Mouse (Mus musculus): Measurements from ENCODE around the gene Rpl23a. TPM values are rescaled to one million over a fixed set of nuclear protein-coding genes. Genes with fewer than 3 reads are reported as not detected.

The Rpl23a gene
- polyA plus RNA-seq, 1 experiment from 2014 or later = 774 TPM

DNA sequence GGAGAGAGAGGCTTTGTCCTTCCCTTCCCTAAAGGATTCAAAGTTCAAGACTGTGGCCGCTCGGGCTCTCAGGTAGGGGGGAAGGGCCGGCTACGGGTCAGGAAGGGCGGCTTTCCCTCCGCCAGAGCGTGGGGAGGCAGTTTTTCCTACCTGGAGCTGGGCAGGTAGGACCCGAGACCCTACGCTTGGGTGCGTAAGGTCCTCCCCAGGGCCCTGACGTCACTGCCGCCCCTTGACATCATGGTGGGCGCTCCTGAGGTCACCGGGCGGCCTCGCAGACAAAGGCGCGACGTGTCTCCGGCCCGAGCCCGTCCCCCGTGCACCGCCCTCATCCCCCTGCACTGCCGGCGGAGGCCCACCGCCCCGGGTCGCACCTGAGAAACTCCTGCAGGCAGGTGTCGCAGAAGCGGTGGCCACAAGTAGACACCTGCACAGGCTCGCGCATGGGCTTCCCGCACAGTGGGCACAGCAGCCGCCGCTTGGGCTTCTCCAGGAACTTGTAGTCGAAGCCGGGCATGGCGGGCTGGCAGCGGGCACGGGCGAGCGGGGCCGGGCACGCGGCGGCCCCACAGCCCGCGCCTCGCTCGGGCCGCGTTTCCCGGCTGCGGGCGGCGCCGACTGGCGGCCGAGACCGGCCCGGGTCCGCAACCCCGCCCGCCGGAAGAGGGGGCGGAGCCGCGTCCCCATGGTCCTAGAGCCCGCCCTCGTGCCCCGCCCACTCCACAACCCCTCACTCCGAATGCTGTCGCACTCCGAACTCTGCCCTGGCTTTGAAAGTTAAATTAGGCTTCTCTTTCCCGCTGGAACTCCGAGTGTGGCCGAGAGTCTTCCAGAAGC lies 18.2 kb downstream of the Rpl23a start, which contains the start of gene Traf4:
Traf4 (minus strand) TSS at position 666 of the 837 bp plus-strand sequence.
- Histone ChIP-seq H3K36me3 (peaks cover 19% of the 10 kb centered on the region), H3K4me2 (peak within 1 kb of the TSS; percentile 80), H3K4me3 (replicated peaks) (peak within 1 kb of the TSS; percentile 99), H3K4me1 (peaks cover 48% of the 10 kb centered on the region), H3K9me3 (replicated peaks) (no peaks in the 10 kb centered on the region), H3K9ac (replicated peaks) (peak within 1 kb of the TSS; percentile 100), H3K27ac (replicated peaks) (peak within 1 kb of the TSS; percentile 98), H3K27me3 (replicated peaks) (no peaks in the 10 kb centered on the region)
- WGBS = under 1% methylated on average over 56 of the region's 78 CpGs
- ATAC-seq (ENCODE audit: low FRiP score) = peak; percentile 87

GRCm38 (mm10) chr11:78164604-78164923 lies 18.8 kb downstream of the Rpl23a start:
- H3K27ac ChIP-seq (replicated peaks) = peak overlapping the region; percentile 98
- peak; percentile 7; the same call in 1 of the 2 replicates for ATAC-seq (ENCODE audit: low FRiP score)
- WGBS = under 1% methylated on average over 14 of the region's 14 CpGs

GRCm38 (mm10) chr11:78163681-78164603 lies 19.4 kb downstream of the Rpl23a start:
- ATAC-seq (ENCODE audit: low FRiP score) = peak; percentile 40
- peaks cover 60% of the 10 kb centered on the region for H3K4me1 ChIP-seq
- whole genome bisulfite sequencing = under 1% methylated on average over 22 of the region's 22 CpGs
- H3K4me2 ChIP-seq = peak overlapping the region; percentile 80
- no peaks in the 10 kb centered on the region for H3K27me3 ChIP-seq (replicated peaks)
- H3K9ac ChIP-seq (replicated peaks) = peak overlapping the region; percentile 100
- peaks cover 31% of the 10 kb centered on the region for H3K36me3 ChIP-seq
- H3K4me3 ChIP-seq (replicated peaks) = peak overlapping the region; percentile 99
- H3K27ac ChIP-seq (replicated peaks) = peak overlapping the region; percentile 98
- H3K9me3 ChIP-seq (replicated peaks) = no peaks in the 10 kb centered on the region

More at GRCm38 (mm10) chr11:78164604-78164923, 18.8 kb downstream of the Rpl23a start:
- H3K4me2 ChIP-seq = peak overlapping the region; percentile 80
- peak overlapping the region; percentile 99 for H3K4me3 ChIP-seq (replicated peaks)
- H3K9ac ChIP-seq (replicated peaks) = peak overlapping the region; percentile 100
- no peaks in the 10 kb centered on the region for H3K9me3 ChIP-seq (replicated peaks)
- peaks cover 54% of the 10 kb centered on the region for H3K4me1 ChIP-seq
- no peaks in the 10 kb centered on the region for H3K27me3 ChIP-seq (replicated peaks)
- peaks cover 24% of the 10 kb centered on the region for H3K36me3 ChIP-seq

- 74% methylated on average over 2 of the region's 2 CpGs for WGBS
- Histone ChIP-seq H3K9me3 (replicated peaks) (no peaks in the 10 kb centered on the region), H3K36me3 (peaks cover 40% of the 10 kb centered on the region), H3K4me3 (replicated peaks) (peak overlapping the region; percentile 99), H3K27me3 (replicated peaks) (no peaks in the 10 kb centered on the region), H3K4me1 (peaks cover 67% of the 10 kb centered on the region), H3K4me2 (peak overlapping the region; percentile 80), H3K27ac (replicated peaks) (peak overlapping the region; percentile 98), H3K9ac (replicated peaks) (peak overlapping the region; percentile 100)
- ATAC-seq (ENCODE audit: low FRiP score) = no peak
These were observed 20.3 kb downstream of the Rpl23a start for GRCm38 (mm10) chr11:78163045-78163444.

DNA sequence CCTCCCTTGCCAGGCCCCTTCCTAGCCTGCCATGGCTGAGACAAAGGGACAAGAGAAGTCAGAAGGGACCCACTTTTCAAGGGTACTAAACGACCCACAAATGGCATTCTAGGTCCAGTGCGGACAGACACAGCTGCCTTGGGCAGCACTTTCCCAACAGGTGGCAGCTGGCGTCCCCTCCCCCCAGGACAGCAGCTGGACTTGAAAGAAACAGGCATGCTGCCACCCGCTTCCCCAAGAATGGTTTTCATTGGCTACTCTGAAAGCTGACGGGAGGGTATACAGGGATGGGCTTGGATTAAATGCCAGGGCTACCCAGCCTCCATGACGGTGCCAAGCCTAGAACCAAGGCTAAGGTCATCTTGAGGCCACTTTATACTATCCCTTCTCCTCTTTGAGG lies 20.9 kb downstream of the Rpl23a start:
- Histone ChIP-seq H3K4me3 (replicated peaks) (peak overlapping the region; percentile 99), H3K27ac (replicated peaks) (peak overlapping the region; percentile 98), H3K9me3 (replicated peaks) (no peaks in the 10 kb centered on the region), H3K9ac (replicated peaks) (peak overlapping the region; percentile 100), H3K36me3 (peaks cover 44% of the 10 kb centered on the region), H3K4me1 (peaks cover 73% of the 10 kb centered on the region), H3K27me3 (replicated peaks) (no peaks in the 10 kb centered on the region), H3K4me2 (peak overlapping the region; percentile 80)
- no peak for ATAC-seq (ENCODE audit: low FRiP score)
- 20% methylated on average over 6 of the region's 6 CpGs for WGBS

DNA sequence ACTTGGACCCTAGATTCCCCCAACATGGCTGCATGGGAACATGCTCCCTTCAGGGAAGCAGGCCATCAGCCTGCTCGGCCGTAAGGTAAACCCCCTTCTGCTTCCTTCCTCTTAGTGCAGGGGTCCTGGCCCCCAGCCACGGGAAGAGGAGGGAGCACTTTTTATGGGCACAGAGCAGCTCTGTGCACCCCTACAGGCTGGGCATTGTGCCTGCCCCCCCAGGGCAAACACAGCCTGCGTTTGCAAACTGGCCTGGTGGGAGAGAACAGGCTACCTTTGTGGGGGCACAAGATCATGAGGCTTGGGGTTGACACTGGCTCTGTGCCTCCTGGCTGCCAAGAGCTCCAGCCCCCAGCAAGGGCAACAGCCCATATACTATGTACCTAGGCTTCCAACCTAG lies 21.4 kb downstream of the Rpl23a start:
- Histone ChIP-seq H3K9ac (replicated peaks) (0 out of 2 replicates have a peak overlapping the region, but pooled peaks have one; percentile 100), H3K4me3 (replicated peaks) (0 out of 2 replicates have a peak overlapping the region, but pooled peaks have one; percentile 99), H3K4me2 (peak overlapping the region; percentile 80), H3K27ac (replicated peaks) (peak overlapping the region; percentile 98), H3K36me3 (peaks cover 48% of the 10 kb centered on the region), H3K9me3 (replicated peaks) (no peaks in the 10 kb centered on the region), H3K27me3 (replicated peaks) (no peaks in the 10 kb centered on the region), H3K4me1 (peaks cover 75% of the 10 kb centered on the region)
- no peak for ATAC-seq (ENCODE audit: low FRiP score)
- WGBS = 28% methylated on average over 4 of the region's 4 CpGs

DNA sequence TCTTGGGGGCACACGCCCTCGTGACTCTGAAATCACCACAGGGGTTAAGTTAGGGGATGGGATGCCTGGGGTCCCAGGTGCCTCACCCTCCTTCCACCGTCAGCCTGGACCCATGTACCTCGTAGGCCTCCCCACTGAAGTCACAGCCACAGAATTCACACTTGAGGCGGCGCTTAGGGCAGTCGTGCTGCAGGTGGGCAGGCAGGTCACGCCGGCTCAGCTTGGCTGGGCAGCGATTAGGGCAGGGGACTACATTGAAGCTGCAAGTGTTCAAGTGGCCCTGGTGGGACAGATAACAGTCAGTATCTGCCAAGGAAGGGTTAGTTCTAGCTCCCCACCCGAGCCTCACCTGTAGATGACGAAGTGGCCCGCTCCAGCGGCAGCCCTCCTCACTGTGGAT lies 22.2 kb downstream of the Rpl23a start:
- Histone ChIP-seq H3K36me3 (peaks cover 51% of the 10 kb centered on the region), H3K4me1 (peaks cover 71% of the 10 kb centered on the region)
- 90% methylated on average over 14 of the region's 14 CpGs for WGBS

GRCm38 (mm10) chr11:78160675-78161074 lies 22.7 kb downstream of the Rpl23a start:
- Histone ChIP-seq H3K4me2 (no peak overlapping the region; the same call in 1 of the 2 replicates), H3K4me1 (peaks cover 67% of the 10 kb centered on the region), H3K9me3 (replicated peaks) (no peaks in the 10 kb centered on the region), H3K36me3 (peaks cover 55% of the 10 kb centered on the region), H3K9ac (replicated peaks) (no peak overlapping the region), H3K27ac (replicated peaks) (no peak overlapping the region), H3K27me3 (replicated peaks) (no peaks in the 10 kb centered on the region), H3K4me3 (replicated peaks) (no peak overlapping the region)
- no peak for ATAC-seq (ENCODE audit: low FRiP score)
- 87% methylated on average over 3 of the region's 3 CpGs for WGBS

More for the DNA sequence above, 22.2 kb downstream of the Rpl23a start:
- 0 out of 2 replicates have a peak overlapping the region, but pooled peaks have one; percentile 98 for H3K27ac ChIP-seq (replicated peaks)
- H3K9me3 ChIP-seq (replicated peaks) = no peaks in the 10 kb centered on the region
- 0 out of 2 replicates have a peak overlapping the region, but pooled peaks have one; percentile 0 for H3K4me3 ChIP-seq (replicated peaks)
- no peak overlapping the region for H3K4me2 ChIP-seq
- H3K9ac ChIP-seq (replicated peaks) = no peak overlapping the region
- no peaks in the 10 kb centered on the region for H3K27me3 ChIP-seq (replicated peaks)
- ATAC-seq (ENCODE audit: low FRiP score) = no peak

DNA sequence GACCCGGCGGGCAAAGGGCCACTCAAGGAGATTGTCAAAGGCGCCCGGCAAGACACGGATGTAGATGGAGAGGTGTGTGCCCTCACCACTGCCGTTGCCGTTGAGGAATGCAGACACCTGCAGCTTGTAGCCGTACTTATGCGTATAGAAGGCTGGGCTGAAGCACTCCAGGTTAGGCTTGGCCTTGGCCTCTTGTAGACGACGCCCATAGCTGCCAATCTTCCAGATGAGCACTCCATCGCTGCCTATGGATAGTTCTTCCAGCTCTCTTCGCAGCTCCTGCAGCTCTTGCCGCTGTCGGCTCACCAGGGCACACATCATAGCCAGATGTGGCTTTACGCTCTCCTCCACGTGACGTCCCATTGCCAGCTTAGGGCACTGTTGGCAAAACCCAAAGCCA lies 23.2 kb downstream of the Rpl23a start:
- H3K4me3 ChIP-seq (replicated peaks) = no peak overlapping the region
- no peak overlapping the region for H3K9ac ChIP-seq (replicated peaks)
- H3K27ac ChIP-seq (replicated peaks) = no peak overlapping the region
- no peak for ATAC-seq (ENCODE audit: low FRiP score)
- no peaks in the 10 kb centered on the region for H3K27me3 ChIP-seq (replicated peaks)
- H3K4me1 ChIP-seq = peaks cover 68% of the 10 kb centered on the region
- no peak overlapping the region; the same call in 1 of the 2 replicates for H3K4me2 ChIP-seq
- 89% methylated on average over 18 of the region's 18 CpGs for WGBS
- H3K9me3 ChIP-seq (replicated peaks) = no peaks in the 10 kb centered on the region
- H3K36me3 ChIP-seq = peaks cover 60% of the 10 kb centered on the region

DNA sequence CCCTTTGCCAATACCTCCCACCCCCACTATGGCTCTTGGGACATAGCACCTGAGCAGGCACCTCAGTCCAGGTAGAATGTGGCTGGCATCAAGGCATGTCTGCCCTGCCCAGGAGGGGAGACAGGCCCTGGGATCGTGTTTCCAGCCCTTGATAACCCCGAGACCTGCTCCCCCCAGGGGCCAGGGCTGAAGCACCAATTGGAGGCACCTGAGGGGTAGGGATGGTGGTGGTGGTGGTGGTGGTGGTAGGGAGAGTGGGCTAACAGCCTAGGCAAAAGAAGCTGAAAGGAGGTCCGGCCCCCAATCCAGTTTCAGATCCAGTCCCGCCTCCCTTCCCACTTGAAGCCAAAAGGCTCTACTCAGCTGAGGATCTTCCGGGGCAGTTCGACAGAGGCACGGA lies 23.8 kb downstream of the Rpl23a start:
- H3K27me3 ChIP-seq (replicated peaks) = no peaks in the 10 kb centered on the region
- H3K27ac ChIP-seq (replicated peaks) = no peak overlapping the region
- peaks cover 74% of the 10 kb centered on the region for H3K4me1 ChIP-seq
- no peak overlapping the region for H3K4me2 ChIP-seq
- WGBS = 79% methylated on average over 7 of the region's 7 CpGs
- H3K4me3 ChIP-seq (replicated peaks) = no peak overlapping the region
- no peaks in the 10 kb centered on the region for H3K9me3 ChIP-seq (replicated peaks)
- ATAC-seq (ENCODE audit: low FRiP score) = no peak
- H3K36me3 ChIP-seq = peaks cover 66% of the 10 kb centered on the region
- H3K9ac ChIP-seq (replicated peaks) = no peak overlapping the region

DNA sequence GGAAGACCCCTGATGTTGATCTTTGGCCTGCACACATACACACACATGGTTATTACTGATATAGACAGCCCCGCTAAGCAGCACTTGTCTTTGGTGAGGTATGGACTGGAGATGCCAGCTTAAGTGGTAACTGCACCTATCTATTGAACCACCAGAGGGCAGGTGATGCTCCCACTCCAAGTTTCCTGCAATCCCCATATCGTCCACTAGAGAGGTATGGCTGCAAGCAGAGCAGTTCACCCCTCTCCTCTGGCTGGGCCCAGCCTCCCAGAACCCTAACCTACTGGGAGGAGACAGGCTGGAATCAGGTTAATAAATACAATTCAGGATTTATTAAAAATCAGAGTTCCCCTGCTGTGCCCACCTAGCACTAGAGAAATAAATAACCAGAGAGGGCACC lies 24.3 kb downstream of the Rpl23a start:
- no peak overlapping the region for H3K4me2 ChIP-seq
- H3K4me1 ChIP-seq = peaks cover 79% of the 10 kb centered on the region
- no peak overlapping the region for H3K9ac ChIP-seq (replicated peaks)
- no peaks in the 10 kb centered on the region for H3K27me3 ChIP-seq (replicated peaks)
- WGBS = 18% methylated on average over 2 of the region's 2 CpGs
- no peak overlapping the region for H3K4me3 ChIP-seq (replicated peaks)
- 0 out of 2 replicates have a peak overlapping the region, but pooled peaks have one; percentile 38 for H3K27ac ChIP-seq (replicated peaks)
- peaks cover 71% of the 10 kb centered on the region for H3K36me3 ChIP-seq
- no peaks in the 10 kb centered on the region for H3K9me3 ChIP-seq (replicated peaks)
- ATAC-seq (ENCODE audit: low FRiP score) = 0 out of 2 replicates have a peak, but pooled peaks have one; percentile 9
